Mouse (Mus musculus) heart, adult 2 months (tissue): ENCODE measurements at regions not wholly inside any gene's neighbourhood (a gene's known extent, or its start where the extent isn't known, plus 50 kb on each side); places are given as distances from the start of the nearest gene placed in this dataset.

Experiments
- DNase-seq, 2 experiments: peaks; one replicate each; pipeline ENCODE4 v3.0.0; 2021
- H3K27ac ChIP-seq: fragments of 200-600 bp; 2 replicates; pipeline ENCODE4 v1.8.1; 2022
- H3K27me3 ChIP-seq: fragments of 200-500 bp; 2 replicates; pipeline ENCODE4 v1.6.1; 2012; ENCODE audit warnings: mild to moderate bottlenecking, low read length, inconsistent platforms, mixed read lengths; ENCODE audit not compliant: control insufficient read depth, insufficient read depth
- H3K36me3 ChIP-seq: fragments of 200-500 bp; 2 replicates; pipeline ENCODE4 v1.6.1; 2012; ENCODE audit warnings: low read length, inconsistent platforms; ENCODE audit not compliant: control insufficient read depth, insufficient read depth
- H3K4me1 ChIP-seq: fragments of 200-500 bp; 2 replicates; pipeline ENCODE4 v1.6.1; 2011; ENCODE audit warnings: low read length; ENCODE audit not compliant: control insufficient read depth, insufficient read depth
- H3K4me3 ChIP-seq: fragments of 200-600 bp; 2 replicates; pipeline ENCODE4 v1.8.1; 2022
- H3K79me2 ChIP-seq: fragments of 200-500 bp; replicated peaks from 2 replicates; pipeline ENCODE4 v1.6.1; 2012; ENCODE audit warnings: mild to moderate bottlenecking, inconsistent platforms, low read length, moderate library complexity, mixed read lengths; ENCODE audit not compliant: control insufficient read depth, insufficient read depth
- H3K9ac ChIP-seq: fragments of 200-500 bp; 2 replicates; pipeline ENCODE4 v1.6.1; 2012; ENCODE audit warnings: low read depth, mild to moderate bottlenecking, control low read depth, inconsistent platforms, low read length, mixed read lengths
- CTCF ChIP-seq: fragments of 200-600 bp; IDR thresholded peaks from 2 replicates; pipeline ENCODE4 v1.8.1; 2022; ENCODE audit warnings: antibody characterized with exemption, mild to moderate bottlenecking, moderate library complexity
- EP300 ChIP-seq: fragments of 200-500 bp; IDR thresholded peaks from 2 replicates; pipeline ENCODE4 v1.6.1; 2011; ENCODE audit warnings: low read depth, low read length, control low read depth; ENCODE audit not compliant: insufficient read depth
- POLR2A ChIP-seq: fragments of 200-500 bp; IDR thresholded peaks from 2 replicates; pipeline ENCODE4 v1.6.1; 2011; ENCODE audit warnings: mild to moderate bottlenecking, low read depth, low read length, control low read depth; ENCODE audit not compliant: insufficient read depth
- WGBS: fragments of 180-500 bp; shearing (Covaris S2); methylation state at CpG from one replicate; pipeline ENCODE4 v1.1.7; 2018; 5-methylcytosine and 5-hydroxymethylcytosine counted together
- intact Hi-C: fragments of 180-260 bp; cut with DNase I; formaldehyde crosslinking; loops from one replicate; pipeline ENCODE4 v1.15.1; 2025

- no peaks in the 10 kb centered on the region for H3K36me3 ChIP-seq
- H3K9ac ChIP-seq: no peak overlapping the region
- no peaks in the 10 kb centered on the region for H3K27me3 ChIP-seq
- H3K27ac ChIP-seq: no peak overlapping the region
- H3K79me2 ChIP-seq: no peaks in the 10 kb centered on the region
- no peak for DNase-seq
- 77% methylated on average over 9 of the region's 9 CpGs for WGBS
- no peaks in the 10 kb centered on the region for H3K4me1 ChIP-seq
- H3K4me3 ChIP-seq: no peak overlapping the region
- intact Hi-C loops: no loop called here
- TF ChIP-seq CTCF: no peak
- TF ChIP-seq EP300: no peak
- no peak for TF ChIP-seq POLR2A
Observed at GRCm38 (mm10) chr9:98703331-98703730, 101.9 kb upstream of the Mrps22 start.

GRCm38 (mm10) chr9:98700571-98700970 lies 99.1 kb upstream of the Mrps22 start:
- Histone ChIP-seq H3K79me2 (no peaks in the 10 kb centered on the region), H3K36me3 (no peaks in the 10 kb centered on the region), H3K27ac (no peak overlapping the region), H3K9ac (no peak overlapping the region), H3K4me1 (no peaks in the 10 kb centered on the region), H3K27me3 (no peaks in the 10 kb centered on the region), H3K4me3 (no peak overlapping the region)
- intact Hi-C loops: no loop called here
- no peak for DNase-seq
- 86% methylated on average over 5 of the region's 5 CpGs for WGBS
- TF ChIP-seq POLR2A: no peak
- TF ChIP-seq EP300: no peak
- TF ChIP-seq CTCF: no peak

- Histone ChIP-seq H3K79me2 (no peaks in the 10 kb centered on the region), H3K9ac (no peak overlapping the region), H3K4me1 (no peaks in the 10 kb centered on the region), H3K36me3 (no peaks in the 10 kb centered on the region), H3K27me3 (no peaks in the 10 kb centered on the region), H3K4me3 (no peak overlapping the region), H3K27ac (no peak overlapping the region)
- DNase-seq: peak in 1 of 2 experiments; percentile 8
- 42% methylated on average over 7 of the region's 7 CpGs for WGBS
- TF ChIP-seq CTCF: peak; percentile 21; the same call in 1 of the 2 replicates
- TF ChIP-seq POLR2A: no peak
- intact Hi-C loops: no loop called here
Observed at GRCm38 (mm10) chr9:98697155-98697554, 95.7 kb upstream of the Mrps22 start.

- 75% methylated on average over 10 of the region's 10 CpGs for WGBS
Observed at GRCm38 (mm10) chr9:98695035-98695434, 93.6 kb upstream of the Mrps22 start.

GRCm38 (mm10) chr9:98690839-98691516 lies 89.5 kb upstream of the Mrps22 start:
- WGBS: 60% methylated on average over 14 of the region's 14 CpGs
- Histone ChIP-seq H3K27me3 (no peaks in the 10 kb centered on the region), H3K79me2 (no peaks in the 10 kb centered on the region), H3K4me3 (no peak overlapping the region; the same call in 1 of the 2 replicates), H3K27ac (peak overlapping the region; percentile 52), H3K4me1 (no peaks in the 10 kb centered on the region; the same call in 1 of the 2 replicates), H3K9ac (no peak overlapping the region), H3K36me3 (no peaks in the 10 kb centered on the region)
- peak; percentile 75 to 80 for DNase-seq
- TF ChIP-seq EP300 (no peak), CTCF (no peak), POLR2A (no peak)
- intact Hi-C loops: no loop called here

More at GRCm38 (mm10) chr9:98695035-98695434, 93.6 kb upstream of the Mrps22 start:
- no peak for DNase-seq
- Histone ChIP-seq H3K79me2 (no peaks in the 10 kb centered on the region), H3K27ac (no peak overlapping the region), H3K4me3 (no peak overlapping the region), H3K4me1 (no peaks in the 10 kb centered on the region; the same call in 1 of the 2 replicates), H3K36me3 (no peaks in the 10 kb centered on the region), H3K9ac (no peak overlapping the region), H3K27me3 (no peaks in the 10 kb centered on the region)
- intact Hi-C loops: no loop called here
- no peak for TF ChIP-seq CTCF
- TF ChIP-seq EP300: no peak
- TF ChIP-seq POLR2A: no peak

- H3K27ac ChIP-seq: no peak overlapping the region; the same call in 1 of the 2 replicates
- no peaks in the 10 kb centered on the region for H3K79me2 ChIP-seq
- H3K9ac ChIP-seq: no peak overlapping the region
- no peak for TF ChIP-seq POLR2A
- TF ChIP-seq CTCF: no peak
- no peak for TF ChIP-seq EP300
- H3K27me3 ChIP-seq: no peaks in the 10 kb centered on the region
- no peaks in the 10 kb centered on the region for H3K36me3 ChIP-seq
- WGBS: 25% methylated on average over 7 of the region's 7 CpGs
- DNase-seq: no peak
- no peak overlapping the region for H3K4me3 ChIP-seq
- intact Hi-C loops: no loop called here
- no peaks in the 10 kb centered on the region for H3K4me1 ChIP-seq
Observed at GRCm38 (mm10) chr9:98685548-98685947, 84.1 kb upstream of the Mrps22 start.
